Mouse (Mus musculus): ENCODE data around the gene Dcaf6.

- TF ChIP-seq CTCF (IDR thresholded peaks at IDR 0.05; ENCODE audit: borderline replicate concordance, insufficient read depth, low read depth, low read length) (no peak), POLR2A (IDR thresholded peaks at IDR 0.05; ENCODE audit: borderline replicate concordance, insufficient read depth, low read length) (no peak)
These were observed 86.4 kb downstream of the Dcaf6 start for GRCm38 (mm10) chr1:165373839-165374238.
